Mouse (Mus musculus): ENCODE results near the gene Lpin2.
A peak's percentile ranks its signal among the peaks of the same experiment; 100 is the strongest.

Gene Lpin2

DNA sequence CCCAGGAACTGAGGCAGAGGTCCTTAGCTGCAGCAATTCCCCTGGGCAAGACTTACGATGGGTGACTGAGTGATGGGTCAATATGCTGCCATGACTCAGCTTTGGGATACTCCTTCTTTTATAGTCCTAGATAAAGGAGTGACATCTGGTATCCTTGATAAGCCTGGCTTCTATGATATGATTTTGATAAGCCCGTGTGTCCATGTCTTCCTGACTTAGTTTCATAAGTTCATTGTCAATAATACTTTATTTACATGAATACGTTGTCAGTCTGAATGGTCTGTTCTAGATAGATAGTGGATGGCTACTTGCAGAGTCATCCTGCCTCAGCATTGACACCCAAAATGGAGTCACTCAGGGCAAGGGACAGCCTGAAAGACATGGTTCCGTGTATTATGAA lies 11.2 kb upstream of the Lpin2 start:
- no peak for DNase-seq (ENCODE audit: low read depth, low spot score)

GRCm38 (mm10) chr17:71177336-71177735 lies 5.0 kb upstream of the Lpin2 start:
- DNase-seq (ENCODE audit: low read depth, low spot score): no peak

- no peak for DNase-seq (ENCODE audit: low read depth, low spot score)
Observed at GRCm38 (mm10) chr17:71177949-71178348, 4.4 kb upstream of the Lpin2 start.

DNA sequence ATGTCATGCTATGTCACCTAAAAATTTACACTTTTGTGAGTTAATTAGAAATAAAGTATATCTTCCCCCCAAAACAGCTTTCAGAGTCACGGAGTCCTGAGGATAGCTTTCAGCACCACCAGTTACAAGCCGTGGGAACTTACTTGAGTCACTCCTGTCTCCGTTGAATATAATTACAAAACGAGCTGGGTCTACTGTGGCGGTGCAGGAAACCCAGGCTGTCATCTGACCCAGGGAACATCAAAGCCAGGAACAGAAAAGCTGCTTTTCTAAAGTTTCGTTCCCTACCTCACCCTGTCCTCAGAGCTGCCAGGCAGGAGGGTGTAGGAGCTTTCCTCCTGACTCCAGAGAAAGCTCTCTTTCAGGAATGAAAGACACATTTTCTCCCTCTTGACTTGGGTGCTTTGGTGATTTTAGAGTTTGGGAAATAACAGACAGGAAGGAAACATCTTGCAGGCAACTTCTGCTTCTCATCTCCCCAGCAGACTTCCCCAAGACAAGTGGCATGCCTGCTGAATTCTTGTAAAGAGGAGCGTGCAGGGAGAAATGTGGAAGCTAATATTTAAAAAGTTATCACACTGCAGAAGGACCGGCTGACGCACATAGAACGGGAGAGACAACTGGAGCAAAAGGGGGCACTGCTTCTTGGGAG lies 3.7 kb upstream of the Lpin2 start:
- DNase-seq (ENCODE audit: low read depth, low spot score): no peak

GRCm38 (mm10) chr17:71179551-71180309 lies 2.6 kb upstream of the Lpin2 start:
- DNase-seq (ENCODE audit: low read depth, low spot score): no peak

DNA sequence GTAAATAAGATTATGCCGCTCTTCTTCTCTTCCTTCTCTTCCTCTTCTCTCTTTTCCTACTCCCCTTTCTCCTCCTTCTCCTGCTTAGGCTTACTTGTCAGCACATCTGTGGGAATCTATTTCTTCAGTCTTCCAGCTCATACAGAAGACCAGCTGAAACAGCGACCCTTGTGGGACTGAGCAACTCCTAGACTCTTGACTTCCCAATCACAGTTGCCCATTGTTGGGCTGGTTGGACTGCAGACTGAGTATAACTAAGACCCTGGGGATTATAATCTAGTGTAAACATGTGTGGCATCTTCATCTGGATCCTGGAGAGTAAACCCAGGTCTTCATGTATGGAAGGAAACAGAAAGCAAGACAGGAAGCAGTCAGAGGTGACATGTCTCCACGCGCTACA lies 1.8 kb upstream of the Lpin2 start:
- DNase-seq (ENCODE audit: low read depth, low spot score): no peak

GRCm38 (mm10) chr17:71182871-71183656 lies 704 bp downstream of the Lpin2 start:
- peak; percentile 64 for DNase-seq (ENCODE audit: low read depth, low spot score)

- no peak for DNase-seq (ENCODE audit: low read depth, low spot score)
Observed at GRCm38 (mm10) chr17:71183657-71184261, 1.4 kb downstream of the Lpin2 start.

DNA sequence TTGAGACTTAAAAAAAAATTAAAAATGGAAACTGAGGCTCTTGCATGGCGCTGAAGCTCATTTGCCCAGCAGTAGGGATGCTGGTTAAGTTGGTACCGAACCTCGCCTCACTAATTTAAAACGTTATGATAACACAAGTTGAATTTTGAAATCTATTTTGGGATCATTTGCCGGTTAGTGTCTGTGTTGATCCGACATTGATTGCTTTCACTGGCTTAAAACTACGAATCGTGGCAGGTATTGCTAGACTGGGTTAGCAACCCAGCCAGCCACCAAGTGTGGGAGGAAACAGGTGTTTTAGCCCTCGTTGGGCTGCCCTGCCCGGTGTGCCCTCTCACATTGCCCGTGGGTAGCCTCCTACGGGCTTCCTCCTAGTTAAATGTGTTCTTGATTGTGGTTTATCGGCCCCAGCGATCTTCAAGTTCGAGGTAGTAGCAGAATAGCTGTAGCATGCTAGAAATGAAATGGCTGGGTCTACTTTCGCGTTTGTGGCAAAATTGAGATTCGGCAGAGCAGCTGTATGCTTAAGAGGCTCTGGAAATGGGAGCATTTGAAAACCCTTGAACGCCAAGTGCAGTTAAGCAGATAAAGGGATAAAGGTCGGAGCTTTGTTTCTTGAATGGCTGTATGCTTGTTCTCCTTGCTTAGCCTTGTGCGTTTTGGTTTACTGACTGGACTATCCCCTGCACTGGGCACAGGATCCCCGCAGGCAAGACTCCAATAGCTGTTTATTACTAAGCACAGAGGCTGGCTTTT lies 2.2 kb downstream of the Lpin2 start:
- DNase-seq (ENCODE audit: low read depth, low spot score): peak; percentile 62

GRCm38 (mm10) chr17:71185368-71185767 lies 3.0 kb downstream of the Lpin2 start:
- DNase-seq (ENCODE audit: low read depth, low spot score): no peak

- no peak for DNase-seq (ENCODE audit: low read depth, low spot score)
Observed at GRCm38 (mm10) chr17:71190589-71190988, 8.2 kb downstream of the Lpin2 start.

DNA sequence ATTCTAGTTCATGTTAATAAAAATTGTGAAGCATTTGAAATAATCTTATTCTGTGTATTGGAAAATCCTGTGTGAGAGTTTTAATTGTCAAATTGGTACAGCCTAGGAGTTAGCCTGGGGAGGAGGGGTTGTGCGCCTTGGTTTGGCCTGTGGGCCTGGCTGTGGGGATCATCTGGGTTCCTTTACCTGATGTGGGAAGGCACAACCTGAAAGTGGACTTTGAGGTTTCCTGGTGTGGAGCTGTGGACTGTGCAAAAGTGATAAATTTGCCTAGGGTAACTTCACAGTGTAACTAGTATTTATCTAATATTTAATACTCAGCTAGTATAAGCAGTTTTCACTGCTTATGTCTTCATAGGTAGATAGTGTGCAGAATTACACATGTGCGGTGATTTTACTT lies 8.7 kb downstream of the Lpin2 start:
- no peak for DNase-seq (ENCODE audit: low read depth, low spot score)

GRCm38 (mm10) chr17:71191651-71192419 lies 9.5 kb downstream of the Lpin2 start:
- no peak for DNase-seq (ENCODE audit: low read depth, low spot score)

GRCm38 (mm10) chr17:71193019-71193418 lies 10.7 kb downstream of the Lpin2 start:
- DNase-seq (ENCODE audit: low read depth, low spot score): no peak

GRCm38 (mm10) chr17:71193485-71193884 lies 11.1 kb downstream of the Lpin2 start:
- DNase-seq (ENCODE audit: low read depth, low spot score): no peak

DNA sequence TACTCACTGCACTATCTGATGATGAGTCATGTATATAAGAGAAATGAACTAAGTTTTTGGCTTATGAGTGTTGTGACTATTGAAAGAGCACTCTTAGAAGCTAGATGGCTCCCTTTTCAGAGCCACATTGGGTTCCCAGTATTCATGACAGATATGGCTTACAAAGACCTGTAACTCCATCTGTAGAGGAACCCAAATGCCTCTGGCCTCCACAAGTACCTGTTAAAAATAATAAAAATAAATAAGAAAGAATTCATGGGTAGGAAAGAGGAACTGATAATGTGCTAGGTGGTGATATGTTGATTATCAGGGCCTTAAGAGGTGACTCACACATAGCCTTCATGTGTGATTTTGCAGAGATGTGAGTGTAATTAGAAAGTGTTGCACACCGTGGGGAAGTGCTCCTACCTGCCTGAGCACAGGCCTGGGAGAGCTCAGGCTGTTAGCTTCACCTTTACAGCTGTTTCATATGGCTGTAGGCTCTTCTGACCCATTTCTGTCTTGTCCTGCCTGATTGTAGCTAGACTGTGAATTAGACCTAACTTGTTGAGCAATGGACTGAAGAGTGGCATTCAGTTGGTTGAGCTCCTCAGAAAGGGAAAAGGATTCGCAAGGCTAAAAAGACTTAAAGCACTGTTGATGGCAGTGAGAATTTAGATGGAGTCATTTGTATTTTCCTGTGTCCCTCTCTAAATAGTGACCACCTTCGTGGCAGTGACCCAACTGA lies 12.7 kb downstream of the Lpin2 start:
- DNase-seq (ENCODE audit: low read depth, low spot score): no peak

- DNase-seq (ENCODE audit: low read depth, low spot score): no peak
Observed at GRCm38 (mm10) chr17:71195633-71196391, 13.5 kb downstream of the Lpin2 start.

DNA sequence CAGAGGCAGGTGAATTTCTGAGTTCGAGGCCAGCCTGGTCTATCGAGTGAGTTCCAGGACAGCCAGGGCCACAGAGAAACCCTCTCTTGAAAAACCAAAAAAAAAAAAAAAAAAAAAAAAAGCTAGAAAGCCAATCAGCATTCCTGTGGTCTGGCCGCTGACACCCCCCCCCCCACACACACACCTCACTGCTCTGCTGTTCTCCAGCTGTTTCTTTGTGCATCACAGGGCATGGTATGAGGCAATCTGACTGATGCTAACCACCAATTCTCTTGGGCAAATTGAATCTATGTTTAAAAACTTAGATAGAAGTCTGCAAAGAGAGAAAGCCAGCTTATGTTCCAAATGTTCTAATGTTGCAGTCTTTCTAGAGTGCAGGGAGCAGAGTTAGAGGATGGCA lies 14.1 kb downstream of the Lpin2 start:
- no peak for DNase-seq (ENCODE audit: low read depth, low spot score)

DNA sequence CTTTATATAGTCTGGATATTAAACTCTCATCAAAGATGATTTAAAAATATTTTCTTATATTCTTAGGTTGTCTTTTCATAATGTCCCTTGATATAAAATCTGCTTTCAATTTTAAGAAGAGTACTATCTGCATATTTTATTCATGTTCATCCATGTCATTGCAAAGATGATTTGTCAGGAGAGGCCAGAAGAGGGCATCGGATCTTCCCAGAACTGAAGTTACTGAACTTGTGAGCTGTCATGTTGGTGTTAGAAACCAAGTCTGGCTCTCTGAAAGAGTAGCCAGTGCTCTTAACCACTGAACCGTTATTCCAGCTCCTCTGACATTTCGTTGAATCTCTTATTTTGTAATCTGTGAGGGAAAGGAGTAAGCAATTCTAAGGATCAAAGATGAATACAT lies 17.0 kb downstream of the Lpin2 start:
- DNase-seq (ENCODE audit: low read depth, low spot score): no peak
